Mouse (Mus musculus) right cerebral cortex, postnatal 25 days (tissue): ENCODE data around the gene Ccdc47.

ENCODE experiments used
- DNase-seq: peaks from one replicate; pipeline ENCODE4 v3.0.0; 2022

The Ccdc47 gene

GRCm38 (mm10) chr11:106159921-106160840 is 56.0 kb downstream of the Ccdc47 start:
- peak; percentile 85 for DNase-seq

GRCm38 (mm10) chr11:106159216-106159920 is 56.8 kb downstream of the Ccdc47 start:
- DNase-seq, result peak; percentile 58

- DNase-seq, result peak; percentile 31
Measured at GRCm38 (mm10) chr11:106158930-106159215, 57.3 kb downstream of the Ccdc47 start.

- peak; percentile 52 for DNase-seq
Measured at GRCm38 (mm10) chr11:106158081-106158929, 57.8 kb downstream of the Ccdc47 start.

- no peak for DNase-seq
Measured at GRCm38 (mm10) chr11:106157154-106157553, 59.0 kb downstream of the Ccdc47 start.

- DNase-seq, result no peak
Measured at GRCm38 (mm10) chr11:106156257-106156656, 59.9 kb downstream of the Ccdc47 start.

GRCm38 (mm10) chr11:106155761-106156160 is 60.4 kb downstream of the Ccdc47 start:
- DNase-seq, result no peak

- no peak for DNase-seq
Measured at GRCm38 (mm10) chr11:106154770-106155169, 61.4 kb downstream of the Ccdc47 start.

GRCm38 (mm10) chr11:106154091-106154490 is 62.1 kb downstream of the Ccdc47 start:
- no peak for DNase-seq

GRCm38 (mm10) chr11:106152132-106152531 is 64.0 kb downstream of the Ccdc47 start:
- peak; percentile 52 for DNase-seq

- no peak for DNase-seq
Measured at GRCm38 (mm10) chr11:106151219-106151618, 64.9 kb downstream of the Ccdc47 start.
